Mouse (Mus musculus) midbrain, embryonic 13.5 days (tissue): ENCODE measurements at regions not wholly inside any gene's neighbourhood (a gene's known extent, or its start where the extent isn't known, plus 50 kb on each side); places are given as distances from the start of the nearest gene placed in this dataset.

Experiments
- ATAC-seq: fragments of 200-750 bp; cut with Nextera tagmentation; 2 replicates; pipeline ENCODE4 v1.8.0; 2017; ENCODE audit warnings: mild to moderate bottlenecking, moderate TSS enrichment, moderate library complexity
- H3K27ac ChIP-seq: fragments of 300-500 bp; sonication (generic); 2 replicates; pipeline ENCODE4 v1.5.1; 2015; ENCODE audit warnings: inconsistent platforms, mild to moderate bottlenecking, moderate library complexity
- H3K27me3 ChIP-seq: fragments of 300-500 bp; sonication (generic); 2 replicates; pipeline ENCODE4 v1.6.1; 2015; ENCODE audit warnings: mild to moderate bottlenecking, inconsistent platforms
- H3K36me3 ChIP-seq: fragments of 300-500 bp; sonication (generic); 2 replicates; pipeline ENCODE4 v1.6.1; 2015; ENCODE audit warnings: mild to moderate bottlenecking, inconsistent platforms
- H3K4me1 ChIP-seq: fragments of 300-500 bp; sonication (generic); replicated peaks from 2 replicates; pipeline ENCODE4 v1.6.1; 2015; ENCODE audit warnings: inconsistent platforms
- H3K4me2 ChIP-seq: fragments of 300-500 bp; sonication (generic); replicated peaks from 2 replicates; pipeline ENCODE4 v1.6.1; 2015; ENCODE audit warnings: moderate library complexity, mild to moderate bottlenecking, inconsistent platforms
- H3K4me3 ChIP-seq: fragments of 300-500 bp; sonication (generic); replicated peaks from 2 replicates; pipeline ENCODE4 v1.5.1; 2015; ENCODE audit warnings: mild to moderate bottlenecking, inconsistent platforms
- H3K9ac ChIP-seq: fragments of 300-500 bp; sonication (generic); replicated peaks from 2 replicates; pipeline ENCODE4 v1.6.1; 2015; ENCODE audit warnings: mild to moderate bottlenecking, inconsistent platforms
- H3K9me3 ChIP-seq: fragments of 300-500 bp; sonication (generic); 2 replicates; pipeline ENCODE4 v1.6.1; 2016; ENCODE audit warnings: mild to moderate bottlenecking, inconsistent platforms
- WGBS: fragments of 180-500 bp; shearing (Covaris S2); methylation state at CpG from one replicate; pipeline ENCODE4 v1.1.7; 2015; 5-methylcytosine and 5-hydroxymethylcytosine counted together

- WGBS = 96% methylated on average over 1 of the region's 1 CpGs
- no peak overlapping the region for H3K27ac ChIP-seq
- no peak overlapping the region for H3K9ac ChIP-seq
- H3K4me1 ChIP-seq = no peaks in the 10 kb centered on the region
- no peak overlapping the region for H3K4me2 ChIP-seq
- H3K4me3 ChIP-seq = no peak overlapping the region
- H3K36me3 ChIP-seq = no peaks in the 10 kb centered on the region
- H3K9me3 ChIP-seq = no peaks in the 10 kb centered on the region
- H3K27me3 ChIP-seq = no peaks in the 10 kb centered on the region
- ATAC-seq = no peak
Observed at GRCm38 (mm10) chr16:93152057-93152456, 326.1 kb upstream of the Runx1 start.

- Histone ChIP-seq H3K4me3 (no peak overlapping the region), H3K4me2 (no peak overlapping the region), H3K27me3 (no peaks in the 10 kb centered on the region), H3K4me1 (no peaks in the 10 kb centered on the region), H3K36me3 (no peaks in the 10 kb centered on the region), H3K9ac (no peak overlapping the region), H3K9me3 (no peaks in the 10 kb centered on the region), H3K27ac (no peak overlapping the region)
- 98% methylated on average over 2 of the region's 2 CpGs for WGBS
- no peak for ATAC-seq
Observed at GRCm38 (mm10) chr16:93151652-93152051, 325.7 kb upstream of the Runx1 start.

GRCm38 (mm10) chr16:93150451-93150850 is 324.5 kb upstream of the Runx1 start:
- ATAC-seq = no peak
- Histone ChIP-seq H3K4me1 (no peaks in the 10 kb centered on the region), H3K27me3 (no peaks in the 10 kb centered on the region), H3K36me3 (no peaks in the 10 kb centered on the region), H3K27ac (no peak overlapping the region), H3K4me2 (no peak overlapping the region), H3K9me3 (no peaks in the 10 kb centered on the region), H3K4me3 (no peak overlapping the region), H3K9ac (no peak overlapping the region)
- WGBS = 75% methylated on average over 12 of the region's 12 CpGs

GRCm38 (mm10) chr16:93147525-93148222 is 321.7 kb upstream of the Runx1 start:
- 86% methylated on average over 5 of the region's 5 CpGs for WGBS

GRCm38 (mm10) chr16:93146812-93147211 is 320.9 kb upstream of the Runx1 start:
- no peak for ATAC-seq
- Histone ChIP-seq H3K27me3 (no peaks in the 10 kb centered on the region), H3K9ac (no peak overlapping the region), H3K36me3 (no peaks in the 10 kb centered on the region), H3K4me2 (no peak overlapping the region), H3K4me3 (no peak overlapping the region), H3K27ac (no peak overlapping the region), H3K9me3 (no peaks in the 10 kb centered on the region), H3K4me1 (no peaks in the 10 kb centered on the region)
- 92% methylated on average over 3 of the region's 3 CpGs for WGBS

More at GRCm38 (mm10) chr16:93147525-93148222, 321.7 kb upstream of the Runx1 start:
- Histone ChIP-seq H3K9me3 (no peaks in the 10 kb centered on the region), H3K9ac (no peak overlapping the region), H3K36me3 (no peaks in the 10 kb centered on the region), H3K27ac (no peak overlapping the region), H3K27me3 (no peaks in the 10 kb centered on the region), H3K4me3 (no peak overlapping the region), H3K4me1 (no peaks in the 10 kb centered on the region), H3K4me2 (no peak overlapping the region)
- ATAC-seq = no peak

GRCm38 (mm10) chr16:93145617-93146016 is 319.7 kb upstream of the Runx1 start:
- ATAC-seq = no peak
- no peak overlapping the region for H3K9ac ChIP-seq
- H3K9me3 ChIP-seq = no peaks in the 10 kb centered on the region
- no peak overlapping the region for H3K4me2 ChIP-seq
- no peak overlapping the region for H3K27ac ChIP-seq
- 75% methylated on average over 3 of the region's 3 CpGs for WGBS
- H3K4me1 ChIP-seq = 0 out of 2 replicates have a peak, but pooled peaks cover 2% of the 10 kb centered on the region
- H3K4me3 ChIP-seq = no peak overlapping the region
- no peaks in the 10 kb centered on the region for H3K27me3 ChIP-seq
- H3K36me3 ChIP-seq = no peaks in the 10 kb centered on the region

GRCm38 (mm10) chr16:93144033-93144432 is 318.1 kb upstream of the Runx1 start:
- Histone ChIP-seq H3K27ac (no peak overlapping the region), H3K36me3 (no peaks in the 10 kb centered on the region), H3K4me1 (0 out of 2 replicates have a peak, but pooled peaks cover 4% of the 10 kb centered on the region), H3K9ac (no peak overlapping the region), H3K27me3 (no peaks in the 10 kb centered on the region), H3K4me3 (no peak overlapping the region), H3K9me3 (no peaks in the 10 kb centered on the region), H3K4me2 (no peak overlapping the region)
- 91% methylated on average over 5 of the region's 5 CpGs for WGBS
- ATAC-seq = no peak

- Histone ChIP-seq H3K4me3 (no peak overlapping the region), H3K27me3 (no peaks in the 10 kb centered on the region), H3K36me3 (no peaks in the 10 kb centered on the region), H3K4me2 (no peak overlapping the region), H3K27ac (no peak overlapping the region), H3K9ac (no peak overlapping the region), H3K4me1 (0 out of 2 replicates have a peak, but pooled peaks cover 4% of the 10 kb centered on the region), H3K9me3 (no peaks in the 10 kb centered on the region)
- 85% methylated on average over 10 of the region's 10 CpGs for WGBS
- no peak for ATAC-seq
Observed at GRCm38 (mm10) chr16:93143164-93143563, 317.2 kb upstream of the Runx1 start.

GRCm38 (mm10) chr16:93141967-93142366 is 316.0 kb upstream of the Runx1 start:
- H3K27ac ChIP-seq = no peak overlapping the region
- no peak overlapping the region for H3K9ac ChIP-seq
- 86% methylated on average over 6 of the region's 6 CpGs for WGBS
- H3K9me3 ChIP-seq = no peaks in the 10 kb centered on the region
- H3K4me2 ChIP-seq = no peak overlapping the region
- H3K4me1 ChIP-seq = 0 out of 2 replicates have a peak, but pooled peaks cover 4% of the 10 kb centered on the region
- H3K36me3 ChIP-seq = no peaks in the 10 kb centered on the region
- H3K4me3 ChIP-seq = no peak overlapping the region
- no peaks in the 10 kb centered on the region for H3K27me3 ChIP-seq
- no peak for ATAC-seq

GRCm38 (mm10) chr16:93140535-93141110 is 314.7 kb upstream of the Runx1 start:
- ATAC-seq = peak; percentile 53; the same call in 1 of the 2 replicates
- Histone ChIP-seq H3K36me3 (no peaks in the 10 kb centered on the region), H3K9me3 (no peaks in the 10 kb centered on the region), H3K4me2 (no peak overlapping the region), H3K27me3 (no peaks in the 10 kb centered on the region), H3K4me1 (0 out of 2 replicates have a peak, but pooled peaks cover 4% of the 10 kb centered on the region), H3K4me3 (no peak overlapping the region), H3K9ac (no peak overlapping the region), H3K27ac (no peak overlapping the region)
- WGBS = 60% methylated on average over 15 of the region's 15 CpGs

- ATAC-seq = no peak
- H3K27ac ChIP-seq = no peak overlapping the region
- H3K4me3 ChIP-seq = no peak overlapping the region
- H3K27me3 ChIP-seq = no peaks in the 10 kb centered on the region
- WGBS = 72% methylated on average over 1 of the region's 1 CpGs
- no peak overlapping the region for H3K9ac ChIP-seq
- 0 out of 2 replicates have a peak, but pooled peaks cover 4% of the 10 kb centered on the region for H3K4me1 ChIP-seq
- no peak overlapping the region for H3K4me2 ChIP-seq
- H3K36me3 ChIP-seq = no peaks in the 10 kb centered on the region
- no peaks in the 10 kb centered on the region for H3K9me3 ChIP-seq
Observed at GRCm38 (mm10) chr16:93137249-93137648, 311.3 kb upstream of the Runx1 start.

- Histone ChIP-seq H3K36me3 (no peaks in the 10 kb centered on the region), H3K4me2 (no peak overlapping the region), H3K9me3 (no peaks in the 10 kb centered on the region), H3K27ac (no peak overlapping the region), H3K4me3 (no peak overlapping the region), H3K9ac (no peak overlapping the region), H3K4me1 (no peaks in the 10 kb centered on the region), H3K27me3 (no peaks in the 10 kb centered on the region)
- ATAC-seq = no peak
- WGBS = 91% methylated on average over 5 of the region's 5 CpGs
Observed at GRCm38 (mm10) chr16:93131404-93131803, 305.5 kb upstream of the Runx1 start.
